Mouse (Mus musculus) T-helper 17 cell (primary cell): Measurements from ENCODE around the gene Bptf.
"Not testable (repeated sequence)": the region's sequence is repeated elsewhere in the genome, so short reads cannot be mapped to it uniquely, and the experiment has no call there.

Experiments
- in situ Hi-C, 2 experiments: fragments of 300-600 bp; cut with MboI, MseI; formaldehyde crosslinking; loops; 1 replicate in 1 of 2; 2 replicates in 1 of 2; pipeline ENCODE4 v1.15.1; 2025; ENCODE audit warnings: high pct_unique_total_duplicates in 2 of 2

Gene Bptf

GRCm38 (mm10) chr11:107117789-107118188 lies 14.1 kb downstream of the Bptf start:
- in situ Hi-C loops = no loop called here

- in situ Hi-C loops = no loop called here
These were observed 17.9 kb downstream of the Bptf start for GRCm38 (mm10) chr11:107113881-107114557.

- in situ Hi-C loops = no loop called here
These were observed 18.8 kb downstream of the Bptf start for GRCm38 (mm10) chr11:107113112-107113511.

GRCm38 (mm10) chr11:107109669-107110068 lies 22.3 kb downstream of the Bptf start:
- in situ Hi-C loops = no loop called here

GRCm38 (mm10) chr11:107108892-107109291 lies 23.0 kb downstream of the Bptf start:
- in situ Hi-C loops = no loop called here

- in situ Hi-C loops = no loop called here
These were observed 24.2 kb downstream of the Bptf start for GRCm38 (mm10) chr11:107107725-107108078.

GRCm38 (mm10) chr11:107106978-107107724 lies 24.8 kb downstream of the Bptf start:
- in situ Hi-C loops = no loop called here

- in situ Hi-C loops = no loop called here
These were observed 25.5 kb downstream of the Bptf start for GRCm38 (mm10) chr11:107106461-107106860.

GRCm38 (mm10) chr11:107105227-107105626 lies 26.7 kb downstream of the Bptf start:
- in situ Hi-C loops = no loop called here

GRCm38 (mm10) chr11:107103736-107104135 lies 28.2 kb downstream of the Bptf start:
- in situ Hi-C loops = no loop called here

- in situ Hi-C loops = no loop called here
These were observed 28.7 kb downstream of the Bptf start for GRCm38 (mm10) chr11:107103224-107103589.

GRCm38 (mm10) chr11:107102465-107103223 lies 29.3 kb downstream of the Bptf start:
- in situ Hi-C loops = no loop called here

- in situ Hi-C loops = no loop called here
These were observed 35.0 kb downstream of the Bptf start for GRCm38 (mm10) chr11:107096973-107097372.

- in situ Hi-C loops = no loop called here
These were observed 38.1 kb downstream of the Bptf start for GRCm38 (mm10) chr11:107093871-107094270.

GRCm38 (mm10) chr11:107092637-107093036 lies 39.3 kb downstream of the Bptf start:
- in situ Hi-C loops = no loop called here

GRCm38 (mm10) chr11:107085866-107086265 lies 46.1 kb downstream of the Bptf start:
- in situ Hi-C loops = loop anchor here in 1 of 2 experiments (5.0 kb wide), 1 partner anchor 81 kb away; no protein-coding TSS in a partner anchor

GRCm38 (mm10) chr11:107083480-107083879 lies 48.4 kb downstream of the Bptf start:
- in situ Hi-C loops = no loop called here

GRCm38 (mm10) chr11:107065216-107065785 lies 66.6 kb downstream of the Bptf start:
- in situ Hi-C loops = no loop called here

GRCm38 (mm10) chr11:107064590-107064989 lies 67.3 kb downstream of the Bptf start:
- in situ Hi-C loops = no loop called here

GRCm38 (mm10) chr11:107063067-107063466 lies 68.9 kb downstream of the Bptf start:
- in situ Hi-C loops = no loop called here

- in situ Hi-C loops = no loop called here
These were observed 71.0 kb downstream of the Bptf start for GRCm38 (mm10) chr11:107060941-107061340.

GRCm38 (mm10) chr11:107059634-107060033 lies 72.3 kb downstream of the Bptf start:
- in situ Hi-C loops = not testable (repeated sequence)
